Mouse (Mus musculus): Measurements from ENCODE around the gene Ms4a14.
"Not testable (repeated sequence)": the region's sequence is repeated elsewhere in the genome, so short reads cannot be mapped to it uniquely, and the experiment has no call there.

DNA sequence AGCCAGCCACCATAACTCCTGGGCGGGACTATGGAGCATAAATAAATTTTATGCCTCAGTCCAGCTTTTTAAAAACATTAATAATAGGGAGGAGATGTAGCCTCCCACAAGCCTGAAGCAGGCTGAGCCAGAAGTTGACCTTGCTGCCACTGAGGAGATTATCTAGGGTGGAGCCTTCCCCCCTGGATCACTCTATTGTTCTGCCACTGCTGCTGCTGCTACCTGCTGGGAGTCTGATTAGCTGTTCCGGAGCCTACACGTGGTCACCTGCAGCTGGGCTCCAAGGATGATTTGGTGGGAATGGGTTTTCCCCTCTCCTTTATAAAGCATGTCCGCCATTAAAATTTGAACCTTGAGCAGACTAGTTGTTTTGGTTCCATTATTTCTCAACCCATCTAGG, 14.7 kb downstream of the Ms4a14 start:
- not testable (repeated sequence) for TF ChIP-seq USF1 (IDR thresholded peaks at IDR 0.05; ENCODE audit: low read depth); POLR2A (IDR thresholded peaks at IDR 0.05; ENCODE audit: insufficient read length, low read depth); MAX (IDR thresholded peaks at IDR 0.05; ENCODE audit: low read depth); SRF (IDR thresholded peaks at IDR 0.05; ENCODE audit: control insufficient read depth, insufficient read length, low read depth)

Measured in myocyte (in vitro differentiated cells).